Mouse (Mus musculus): Measurements from ENCODE around the gene Cep41. TPM values are rescaled to one million over a fixed set of nuclear protein-coding genes. Genes with fewer than 3 reads are reported as not detected.

The Cep41 gene
- polyA plus RNA-seq, 1 experiment = 6.6 TPM

GRCm38 (mm10) chr6:30712484-30712883 lies 18.9 kb upstream of the Cep41 start:
- H3K27me3 ChIP-seq (ENCODE audit: control insufficient read depth, insufficient read depth, low read length) = no peaks in the 10 kb centered on the region
- H3K36me3 ChIP-seq (ENCODE audit: control insufficient read depth, insufficient read depth, low read length) = no peaks in the 10 kb centered on the region
- no peak overlapping the region for H3K4me3 ChIP-seq (ENCODE audit: control insufficient read depth, insufficient read depth, low read length)
- no peaks in the 10 kb centered on the region; the same call in 1 of the 2 replicates for H3K4me1 ChIP-seq (replicated peaks; ENCODE audit: control insufficient read depth, insufficient read depth, low read length)
- H3K27ac ChIP-seq (ENCODE audit: control insufficient read depth, insufficient read depth, low read length) = no peak overlapping the region
- WGBS = 73% methylated on average over 7 of the region's 7 CpGs
- DNase-seq = no peak
- TF ChIP-seq CTCF (IDR thresholded peaks at IDR 0.05; ENCODE audit: borderline replicate concordance, control insufficient read depth, extremely low read depth, insufficient read depth, low read length, poor library complexity) (no peak), POLR2A (IDR thresholded peaks at IDR 0.05; ENCODE audit: control insufficient read depth, extremely low read depth, insufficient read depth, low read length, poor library complexity) (no peak)

DNA sequence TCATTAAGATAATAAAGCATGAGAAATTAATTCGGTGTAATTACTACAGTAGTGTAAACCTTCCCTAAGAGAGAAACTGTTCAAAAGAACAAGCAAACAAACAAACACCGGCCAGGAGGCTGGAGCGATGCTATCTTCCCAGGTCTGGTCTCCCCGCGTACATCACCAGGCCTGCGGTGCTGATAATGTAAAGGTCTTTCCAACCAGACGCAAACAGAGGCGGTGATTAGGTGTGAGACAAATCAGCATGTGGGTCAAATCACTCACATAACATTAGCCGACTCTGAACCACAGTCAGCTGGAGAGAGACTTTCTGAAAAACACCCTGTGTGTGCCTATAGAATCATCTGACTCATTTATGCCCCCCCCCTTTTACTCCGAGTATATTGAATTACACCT lies 17.8 kb upstream of the Cep41 start:
- H3K4me1 ChIP-seq (replicated peaks; ENCODE audit: control insufficient read depth, insufficient read depth, low read length) = no peaks in the 10 kb centered on the region; the same call in 1 of the 2 replicates
- TF ChIP-seq POLR2A (IDR thresholded peaks at IDR 0.05; ENCODE audit: control insufficient read depth, extremely low read depth, insufficient read depth, low read length, poor library complexity) = no peak
- H3K27me3 ChIP-seq (ENCODE audit: control insufficient read depth, insufficient read depth, low read length) = no peaks in the 10 kb centered on the region
- no peak overlapping the region for H3K27ac ChIP-seq (ENCODE audit: control insufficient read depth, insufficient read depth, low read length)
- H3K4me3 ChIP-seq (ENCODE audit: control insufficient read depth, insufficient read depth, low read length) = no peak overlapping the region
- WGBS = 94% methylated on average over 10 of the region's 10 CpGs
- no peak for DNase-seq
- H3K36me3 ChIP-seq (ENCODE audit: control insufficient read depth, insufficient read depth, low read length) = no peaks in the 10 kb centered on the region

DNA sequence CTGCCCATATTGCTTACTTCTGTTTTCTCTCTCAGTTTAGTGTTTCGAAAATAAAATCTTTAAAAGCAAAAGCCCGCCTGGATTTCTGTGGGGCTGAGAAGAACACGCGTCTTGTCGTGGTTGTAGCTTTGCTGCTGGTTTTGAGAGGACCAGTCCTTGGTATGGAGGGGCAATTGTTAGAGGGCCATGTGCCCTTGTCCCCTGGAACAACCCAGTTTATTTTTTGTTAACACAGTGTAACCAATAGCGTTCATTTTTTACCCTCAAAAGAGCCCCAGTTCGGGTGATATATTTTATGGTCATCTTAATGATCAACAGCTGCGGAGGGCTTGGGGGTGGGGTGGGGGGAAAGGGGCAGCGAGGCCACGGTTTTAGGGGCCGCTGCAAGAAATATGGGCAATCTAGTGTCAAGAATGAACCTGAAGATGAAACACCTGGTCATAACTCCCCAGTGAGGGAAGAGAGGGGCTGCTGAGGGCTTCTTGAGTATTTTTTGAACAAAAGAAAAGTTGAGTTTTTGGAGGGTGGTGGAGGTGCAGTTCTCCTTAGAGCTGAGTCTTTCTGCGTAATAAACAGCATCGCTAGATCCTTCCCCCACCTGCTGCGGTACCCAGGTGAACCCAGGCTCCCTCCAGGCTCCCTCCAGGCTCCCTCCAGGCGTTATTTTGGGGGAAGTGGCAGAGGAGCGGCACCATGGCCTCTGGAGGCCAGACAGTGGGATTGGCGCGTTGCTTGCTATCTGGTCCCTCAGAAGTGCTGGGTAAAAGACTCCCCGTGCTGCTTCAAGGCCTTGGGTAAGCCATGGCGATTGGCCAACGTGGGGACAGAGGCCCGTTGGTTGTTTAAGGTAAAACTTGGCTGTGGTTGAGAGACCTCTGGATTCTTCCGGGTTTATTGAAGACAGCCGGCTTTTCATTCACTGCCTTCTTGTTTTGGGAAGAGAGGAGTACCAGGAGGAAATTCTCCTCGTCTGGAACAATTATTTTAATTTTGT lies 17.1 kb upstream of the Cep41 start:
- Histone ChIP-seq H3K27me3 (ENCODE audit: control insufficient read depth, insufficient read depth, low read length) (no peaks in the 10 kb centered on the region), H3K4me1 (replicated peaks; ENCODE audit: control insufficient read depth, insufficient read depth, low read length) (no peaks in the 10 kb centered on the region; the same call in 1 of the 2 replicates), H3K4me3 (ENCODE audit: control insufficient read depth, insufficient read depth, low read length) (no peak overlapping the region), H3K27ac (ENCODE audit: control insufficient read depth, insufficient read depth, low read length) (no peak overlapping the region), H3K36me3 (ENCODE audit: control insufficient read depth, insufficient read depth, low read length) (no peaks in the 10 kb centered on the region)
- 91% methylated on average over 25 of the region's 25 CpGs for WGBS
- DNase-seq = no peak
- TF ChIP-seq POLR2A (IDR thresholded peaks at IDR 0.05; ENCODE audit: control insufficient read depth, extremely low read depth, insufficient read depth, low read length, poor library complexity) (no peak), CTCF (IDR thresholded peaks at IDR 0.05; ENCODE audit: borderline replicate concordance, control insufficient read depth, extremely low read depth, insufficient read depth, low read length, poor library complexity) (no peak)

DNA sequence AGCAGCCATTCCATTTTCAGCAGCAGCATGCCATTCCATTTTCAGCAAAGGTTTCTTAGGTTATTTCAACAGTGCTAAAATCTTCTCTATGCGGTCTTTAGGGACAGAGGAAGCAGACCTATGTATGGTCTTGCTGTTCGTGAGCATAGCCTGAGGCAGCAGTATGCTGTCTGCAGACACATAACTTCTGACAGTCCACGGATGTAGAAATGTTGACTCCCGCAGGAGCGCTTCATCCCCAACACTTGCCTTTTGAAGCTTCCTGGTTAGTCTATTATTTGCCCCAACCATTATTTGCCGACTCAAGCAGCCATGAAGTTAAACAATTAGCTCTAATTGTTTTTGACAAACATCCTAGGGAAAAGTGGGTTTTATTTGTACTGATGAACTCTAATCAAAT lies 15.6 kb upstream of the Cep41 start:
- no peaks in the 10 kb centered on the region for H3K36me3 ChIP-seq (ENCODE audit: control insufficient read depth, insufficient read depth, low read length)
- H3K27me3 ChIP-seq (ENCODE audit: control insufficient read depth, insufficient read depth, low read length) = no peaks in the 10 kb centered on the region
- no peak overlapping the region for H3K27ac ChIP-seq (ENCODE audit: control insufficient read depth, insufficient read depth, low read length)
- no peak for DNase-seq
- no peaks in the 10 kb centered on the region; the same call in 1 of the 2 replicates for H3K4me1 ChIP-seq (replicated peaks; ENCODE audit: control insufficient read depth, insufficient read depth, low read length)
- WGBS = 97% methylated on average over 6 of the region's 6 CpGs
- TF ChIP-seq POLR2A (IDR thresholded peaks at IDR 0.05; ENCODE audit: control insufficient read depth, extremely low read depth, insufficient read depth, low read length, poor library complexity) (no peak), CTCF (IDR thresholded peaks at IDR 0.05; ENCODE audit: borderline replicate concordance, control insufficient read depth, extremely low read depth, insufficient read depth, low read length, poor library complexity) (no peak)
- no peak overlapping the region for H3K4me3 ChIP-seq (ENCODE audit: control insufficient read depth, insufficient read depth, low read length)

- H3K27ac ChIP-seq (ENCODE audit: control insufficient read depth, insufficient read depth, low read length) = no peak overlapping the region
- WGBS = 91% methylated on average over 9 of the region's 9 CpGs
Observed at GRCm38 (mm10) chr6:30703977-30704602, 10.5 kb upstream of the Cep41 start.

GRCm38 (mm10) chr6:30703476-30703875 lies 9.9 kb upstream of the Cep41 start:
- DNase-seq = no peak
- Histone ChIP-seq H3K36me3 (ENCODE audit: control insufficient read depth, insufficient read depth, low read length) (no peaks in the 10 kb centered on the region), H3K27ac (ENCODE audit: control insufficient read depth, insufficient read depth, low read length) (no peak overlapping the region), H3K4me1 (replicated peaks; ENCODE audit: control insufficient read depth, insufficient read depth, low read length) (no peaks in the 10 kb centered on the region; the same call in 1 of the 2 replicates), H3K4me3 (ENCODE audit: control insufficient read depth, insufficient read depth, low read length) (no peak overlapping the region), H3K27me3 (ENCODE audit: control insufficient read depth, insufficient read depth, low read length) (no peaks in the 10 kb centered on the region)
- no peak for TF ChIP-seq CTCF (IDR thresholded peaks at IDR 0.05; ENCODE audit: borderline replicate concordance, control insufficient read depth, extremely low read depth, insufficient read depth, low read length, poor library complexity)
- no peak for TF ChIP-seq POLR2A (IDR thresholded peaks at IDR 0.05; ENCODE audit: control insufficient read depth, extremely low read depth, insufficient read depth, low read length, poor library complexity)
- WGBS = 88% methylated on average over 6 of the region's 6 CpGs

More at GRCm38 (mm10) chr6:30703977-30704602, 10.5 kb upstream of the Cep41 start:
- H3K36me3 ChIP-seq (ENCODE audit: control insufficient read depth, insufficient read depth, low read length) = no peaks in the 10 kb centered on the region
- no peaks in the 10 kb centered on the region for H3K27me3 ChIP-seq (ENCODE audit: control insufficient read depth, insufficient read depth, low read length)
- no peak for DNase-seq
- no peak overlapping the region for H3K4me3 ChIP-seq (ENCODE audit: control insufficient read depth, insufficient read depth, low read length)
- no peaks in the 10 kb centered on the region; the same call in 1 of the 2 replicates for H3K4me1 ChIP-seq (replicated peaks; ENCODE audit: control insufficient read depth, insufficient read depth, low read length)
- TF ChIP-seq CTCF (IDR thresholded peaks at IDR 0.05; ENCODE audit: borderline replicate concordance, control insufficient read depth, extremely low read depth, insufficient read depth, low read length, poor library complexity) (no peak), POLR2A (IDR thresholded peaks at IDR 0.05; ENCODE audit: control insufficient read depth, extremely low read depth, insufficient read depth, low read length, poor library complexity) (no peak)
